Mouse (Mus musculus) brain, embryonic 14.5 days (tissue): ENCODE measurements around the gene Itpr2.

Experiments
- CTCF ChIP-seq: fragments of 200-500 bp; IDR thresholded peaks from 2 replicates; pipeline ENCODE4 v1.5.1; 2012; ENCODE audit warnings: inconsistent platforms, mild to moderate bottlenecking, moderate library complexity, borderline replicate concordance; ENCODE audit not compliant: insufficient read depth, insufficient read length; ENCODE audit errors: extremely low read depth
- POLR2A ChIP-seq: fragments of 200-500 bp; IDR thresholded peaks from 2 replicates; pipeline ENCODE4 v1.6.1; 2012; ENCODE audit warnings: mild to moderate bottlenecking, inconsistent platforms, borderline replicate concordance; ENCODE audit not compliant: poor library complexity, insufficient read depth, insufficient read length, severe bottlenecking; ENCODE audit errors: extremely low read depth

- no peak for TF ChIP-seq POLR2A
- no peak for TF ChIP-seq CTCF
Measured at GRCm38 (mm10) chr6:146551326-146551725, 49.3 kb upstream of the Itpr2 start.
